Mouse (Mus musculus) heart, embryonic 14.5 days (tissue): ENCODE measurements around the gene Pgf. TPM values are rescaled to one million over a fixed set of nuclear protein-coding genes. Genes with fewer than 3 reads are reported as not detected.

ENCODE experiments used
- ATAC-seq: fragments of 200-750 bp; cut with Nextera tagmentation; 2 replicates; pipeline ENCODE4 v1.8.0; 2017; ENCODE audit warnings: low read depth, moderate TSS enrichment; ENCODE audit not compliant: insufficient number of reproducible peaks, insufficient read depth, low FRiP score
- H3K27ac ChIP-seq, 2 experiments: fragments of 200-500 bp in 1 of 2; fragments of 300-500 bp in 1 of 2; sonication (generic) in 1 of 2; replicated peaks in 1 of 2; 2 replicates each; pipeline ENCODE4 v1.5.1; 2012 to 2014; ENCODE audit warnings: low read depth in 2 of 2, low read length in 2 of 2, control low read depth in 1 of 2, mild to moderate bottlenecking in 1 of 2, mixed read lengths in 1 of 2; ENCODE audit not compliant: control insufficient read depth in 1 of 2, insufficient read depth in 1 of 2
- H3K27me3 ChIP-seq: fragments of 300-500 bp; sonication (generic); 2 replicates; pipeline ENCODE4 v1.6.1; 2014; ENCODE audit warnings: mild to moderate bottlenecking, low read length, control low read depth; ENCODE audit not compliant: control insufficient read depth, insufficient read depth
- H3K36me3 ChIP-seq: fragments of 300-500 bp; sonication (generic); 2 replicates; pipeline ENCODE4 v1.6.1; 2014; ENCODE audit warnings: mild to moderate bottlenecking, control low read depth, low read length, mixed read lengths; ENCODE audit not compliant: control insufficient read depth, insufficient read depth
- H3K4me1 ChIP-seq, 2 experiments: fragments of 200-500 bp in 1 of 2; fragments of 300-500 bp in 1 of 2; sonication (generic) in 1 of 2; 2 replicates each; pipeline ENCODE4 v1.6.1; 2012 to 2014; ENCODE audit warnings: low read length in 2 of 2, control low read depth in 1 of 2, mixed read lengths in 1 of 2; ENCODE audit not compliant: control insufficient read depth in 2 of 2, insufficient read depth in 2 of 2
- H3K4me2 ChIP-seq: fragments of 300-500 bp; sonication (generic); 2 replicates; pipeline ENCODE4 v1.6.1; 2014; ENCODE audit warnings: mild to moderate bottlenecking, low read length
- H3K4me3 ChIP-seq, 2 experiments: fragments of 200-500 bp in 1 of 2; fragments of 300-500 bp in 1 of 2; sonication (generic) in 1 of 2; 2 replicates each; pipeline ENCODE4 v1.5.1; 2012 to 2014; ENCODE audit warnings: low read length in 2 of 2, mild to moderate bottlenecking in 2 of 2, control low read depth in 1 of 2, low read depth in 1 of 2, moderate library complexity in 1 of 2; ENCODE audit not compliant: control insufficient read depth in 1 of 2, insufficient read depth in 1 of 2
- H3K9ac ChIP-seq: fragments of 300-500 bp; sonication (generic); 2 replicates; pipeline ENCODE4 v1.6.1; 2014; ENCODE audit warnings: mild to moderate bottlenecking, low read length
- H3K9me3 ChIP-seq: fragments of 300-500 bp; sonication (generic); 2 replicates; pipeline ENCODE4 v1.6.1; 2016; ENCODE audit warnings: low read length, control low read depth; ENCODE audit not compliant: control insufficient read depth
- WGBS: fragments of 180-500 bp; shearing (Covaris S2); extraction: QIAGEN DNeasy Blood & Tissue Kit; methylation state at CpG from one replicate; pipeline ENCODE4 v1.1.7; 2014; 5-methylcytosine and 5-hydroxymethylcytosine counted together
- polyA plus RNA-seq: library from polyadenylated mRNA; unstranded; fragments of >200 nt; fragmentation: Nextera tagmentation; extraction: Ambion mirVana; gene quantifications from 2 replicates; pipeline ENCODE4 v1.2.1, GENCODE M21; 2014

Pgf gene
- polyA plus RNA-seq, 1 experiment from 2014 or later = 10.6 TPM

- 34% methylated on average over 8 of the region's 8 CpGs for WGBS
- Histone ChIP-seq H3K4me1 (peaks cover 34 to 40% of the 10 kb centered on the region in 2 experiments), H3K27ac (no peak overlapping the region)
Observed at GRCm38 (mm10) chr12:85197936-85198335, 20.3 kb upstream of the Pgf start.

GRCm38 (mm10) chr12:85197371-85197770, 19.8 kb upstream of the Pgf start:
- no peak overlapping the region for H3K27ac ChIP-seq
- no peak for ATAC-seq
- H3K9me3 ChIP-seq = no peaks in the 10 kb centered on the region
- 0 out of 2 replicates have a peak, but pooled peaks cover 5% of the 10 kb centered on the region for H3K27me3 ChIP-seq
- peaks cover 36 to 46% of the 10 kb centered on the region in 2 experiments for H3K4me1 ChIP-seq
- no peak overlapping the region for H3K9ac ChIP-seq
- no peak overlapping the region for H3K4me2 ChIP-seq
- H3K4me3 ChIP-seq = no peak overlapping the region
- 88% methylated on average over 7 of the region's 7 CpGs for WGBS
- H3K36me3 ChIP-seq = no peaks in the 10 kb centered on the region

More at GRCm38 (mm10) chr12:85197936-85198335, 20.3 kb upstream of the Pgf start:
- Histone ChIP-seq H3K36me3 (no peaks in the 10 kb centered on the region), H3K9ac (no peak overlapping the region), H3K4me3 (no peak overlapping the region), H3K27me3 (0 out of 2 replicates have a peak, but pooled peaks cover 4% of the 10 kb centered on the region), H3K4me2 (no peak overlapping the region), H3K9me3 (no peaks in the 10 kb centered on the region)
- ATAC-seq = no peak

- Histone ChIP-seq H3K27me3 (0 out of 2 replicates have a peak, but pooled peaks cover 5% of the 10 kb centered on the region), H3K4me1 (peaks cover 34 to 43% of the 10 kb centered on the region in 2 experiments), H3K36me3 (no peaks in the 10 kb centered on the region), H3K9ac (no peak overlapping the region), H3K4me2 (no peak overlapping the region), H3K4me3 (no peak overlapping the region), H3K9me3 (no peaks in the 10 kb centered on the region), H3K27ac (no peak overlapping the region)
- ATAC-seq = no peak
- 66% methylated on average over 10 of the region's 10 CpGs for WGBS
Observed at GRCm38 (mm10) chr12:85196191-85196590, 18.6 kb upstream of the Pgf start.

GRCm38 (mm10) chr12:85195086-85195485, 17.5 kb upstream of the Pgf start:
- 63% methylated on average over 5 of the region's 5 CpGs for WGBS
- no peak for ATAC-seq

GRCm38 (mm10) chr12:85194623-85195018, 17.0 kb upstream of the Pgf start:
- Histone ChIP-seq H3K36me3 (no peaks in the 10 kb centered on the region), H3K9ac (no peak overlapping the region), H3K4me1 (peaks cover 33 to 42% of the 10 kb centered on the region in 2 experiments), H3K4me2 (no peak overlapping the region), H3K9me3 (no peaks in the 10 kb centered on the region), H3K27ac (peak overlapping the region; percentile 4 to 17; a peak in 2 of 4 replicates), H3K27me3 (0 out of 2 replicates have a peak, but pooled peaks cover 5% of the 10 kb centered on the region), H3K4me3 (no peak overlapping the region)
- WGBS = 5% methylated on average over 4 of the region's 4 CpGs
- 0 out of 2 replicates have a peak, but pooled peaks have one; percentile 31 for ATAC-seq

More at GRCm38 (mm10) chr12:85195086-85195485, 17.5 kb upstream of the Pgf start:
- no peak overlapping the region for H3K4me3 ChIP-seq
- peaks cover 33 to 42% of the 10 kb centered on the region in 2 experiments for H3K4me1 ChIP-seq
- H3K9me3 ChIP-seq = no peaks in the 10 kb centered on the region
- H3K27ac ChIP-seq = peak overlapping the region in 1 of 2 experiments; percentile 4; a peak in 1 of 4 replicates
- H3K27me3 ChIP-seq = 0 out of 2 replicates have a peak, but pooled peaks cover 5% of the 10 kb centered on the region
- H3K4me2 ChIP-seq = no peak overlapping the region
- no peak overlapping the region for H3K9ac ChIP-seq
- no peaks in the 10 kb centered on the region for H3K36me3 ChIP-seq

- Histone ChIP-seq H3K27ac (peak overlapping the region; percentile 4 to 17; a peak in 2 of 4 replicates), H3K27me3 (0 out of 2 replicates have a peak, but pooled peaks cover 5% of the 10 kb centered on the region), H3K9me3 (peaks cover 3% of the 10 kb centered on the region; the same call in 1 of the 2 replicates), H3K4me3 (no peak overlapping the region), H3K36me3 (no peaks in the 10 kb centered on the region), H3K4me1 (peaks cover 33 to 42% of the 10 kb centered on the region in 2 experiments), H3K4me2 (no peak overlapping the region), H3K9ac (no peak overlapping the region)
- ATAC-seq = no peak
- WGBS = 88% methylated on average over 11 of the region's 11 CpGs
Observed at GRCm38 (mm10) chr12:85193923-85194622, 16.5 kb upstream of the Pgf start.

GRCm38 (mm10) chr12:85193146-85193545, 15.6 kb upstream of the Pgf start:
- no peak for ATAC-seq
- 84% methylated on average over 10 of the region's 10 CpGs for WGBS
- H3K36me3 ChIP-seq = no peaks in the 10 kb centered on the region
- H3K9me3 ChIP-seq = peaks cover 3% of the 10 kb centered on the region; the same call in 1 of the 2 replicates
- no peak overlapping the region for H3K9ac ChIP-seq
- no peak overlapping the region for H3K4me3 ChIP-seq
- H3K4me1 ChIP-seq = peaks cover 33 to 42% of the 10 kb centered on the region in 2 experiments
- no peak overlapping the region for H3K4me2 ChIP-seq
- H3K27ac ChIP-seq = no peak overlapping the region
- 0 out of 2 replicates have a peak, but pooled peaks cover 5% of the 10 kb centered on the region for H3K27me3 ChIP-seq
